Mouse (Mus musculus) G1E (cell line): ENCODE measurements around the gene Zfp677. TPM values are rescaled to one million over a fixed set of nuclear protein-coding genes. Genes with fewer than 3 reads are reported as not detected.

ENCODE experiments used
- polyA plus RNA-seq: library from polyadenylated mRNA; stranded (reverse); fragments of >175 nt; gene quantifications from 2 replicates; pipeline ENCODE4 v1.2.3, GENCODE M21; 2012
- total RNA-seq, 2 experiments: library from RNA; stranded (forward) in 1 of 2; stranded (reverse) in 1 of 2; fragments of 200-1000 nt in 1 of 2; fragments of >200 nt in 1 of 2; fragmentation: Nextera tagmentation in 1 of 2; gene quantifications; 2 replicates each; pipeline ENCODE4 v1.2.3; 2014 to 2017

The Zfp677 gene
- total and polyA plus RNA-seq, 3 experiments, result 0.05 TPM; not detected in 2

Other genes with a start within 250 kb of the Zfp677 start
- gene Vmn1r234, start 157.7 kb upstream of the Zfp677 start, total RNA-seq (2014; fragmentation: Nextera tagmentation), result not detected in 2 replicates
- 0.06 and 0.55 TPM in 2 replicates for gene Vmn1r234, start 157.7 kb upstream of the Zfp677 start, total RNA-seq (2017)
- not detected in 2 replicates for gene Vmn1r234, start 157.7 kb upstream of the Zfp677 start, polyA plus RNA-seq
- not detected in 2 replicates for gene Vmn1r235, start 127.3 kb upstream of the Zfp677 start, total RNA-seq (2014; fragmentation: Nextera tagmentation)
- 0.05 and 0.12 TPM in 2 replicates for gene Vmn1r235, start 127.3 kb upstream of the Zfp677 start, total RNA-seq (2017)
- not detected in 2 replicates for gene Vmn1r235, start 127.3 kb upstream of the Zfp677 start, polyA plus RNA-seq
- not detected in 2 replicates for gene Vmn1r236, start 100.8 kb upstream of the Zfp677 start, total RNA-seq (2014; fragmentation: Nextera tagmentation)
- gene Vmn1r236, start 100.8 kb upstream of the Zfp677 start, total RNA-seq (2017), result 0.05 and 0.70 TPM in 2 replicates
- not detected in 2 replicates for gene Vmn1r236, start 100.8 kb upstream of the Zfp677 start, polyA plus RNA-seq
- not detected in 2 replicates for gene Vmn1r237, start 71.9 kb upstream of the Zfp677 start, total RNA-seq (2014; fragmentation: Nextera tagmentation)
- 0.17 and 0.44 TPM in 2 replicates for gene Vmn1r237, start 71.9 kb upstream of the Zfp677 start, total RNA-seq (2017)
- not detected in 2 replicates for gene Vmn1r237, start 71.9 kb upstream of the Zfp677 start, polyA plus RNA-seq
- gene Zfp54, start 39.5 kb downstream of the Zfp677 start, total RNA-seq (2014; fragmentation: Nextera tagmentation), result 8.4 and 15.4 TPM in 2 replicates
- gene Zfp54, start 39.5 kb downstream of the Zfp677 start, total RNA-seq (2017), result 10.7 and 12.6 TPM in 2 replicates
- 0.27 and 0.28 TPM in 2 replicates for gene Zfp54, start 39.5 kb downstream of the Zfp677 start, polyA plus RNA-seq
- gene Zfp51, start 66.6 kb downstream of the Zfp677 start, total RNA-seq (2014; fragmentation: Nextera tagmentation), result 21.5 and 25.3 TPM in 2 replicates
- 14.9 and 16.6 TPM in 2 replicates for gene Zfp51, start 66.6 kb downstream of the Zfp677 start, total RNA-seq (2017)
- 0.65 and 0.88 TPM in 2 replicates for gene Zfp51, start 66.6 kb downstream of the Zfp677 start, polyA plus RNA-seq
- gene Zfp53, start 105.2 kb downstream of the Zfp677 start, total RNA-seq (2014; fragmentation: Nextera tagmentation), result 15.1 and 15.3 TPM in 2 replicates
- gene Zfp53, start 105.2 kb downstream of the Zfp677 start, total RNA-seq (2017), result 8.5 and 8.7 TPM in 2 replicates
- 2.6 and 2.9 TPM in 2 replicates for gene Zfp53, start 105.2 kb downstream of the Zfp677 start, polyA plus RNA-seq
- gene Zfp52, start 151.8 kb downstream of the Zfp677 start, total RNA-seq (2014; fragmentation: Nextera tagmentation), result 5.7 and 7.8 TPM in 2 replicates
- 6.9 and 7.4 TPM in 2 replicates for gene Zfp52, start 151.8 kb downstream of the Zfp677 start, total RNA-seq (2017)
- gene Zfp52, start 151.8 kb downstream of the Zfp677 start, polyA plus RNA-seq, result 0.36 and 0.61 TPM in 2 replicates
- gene Zfp948, start 183.3 kb downstream of the Zfp677 start, total RNA-seq (2014; fragmentation: Nextera tagmentation), result 22.6 and 24.2 TPM in 2 replicates
- gene Zfp948, start 183.3 kb downstream of the Zfp677 start, total RNA-seq (2017), result 11.7 and 13.8 TPM in 2 replicates
- gene Zfp948, start 183.3 kb downstream of the Zfp677 start, polyA plus RNA-seq, result 1.3 and 2.1 TPM in 2 replicates